Mouse (Mus musculus) c-Kit-positive CD71-negative TER-119-negative erythroid progenitor cells, embryonic 14.5 days (primary cell): ENCODE measurements around the gene Stk38.
"Not testable (repeated sequence)": the region's sequence is repeated elsewhere in the genome, so short reads cannot be mapped to it uniquely, and the experiment has no call there.

ENCODE experiments used
- DNase-seq: peaks from one replicate; pipeline ENCODE4 v3.0.0-alpha.2; 2013; ENCODE audit warnings: low read depth

Gene Stk38

DNA sequence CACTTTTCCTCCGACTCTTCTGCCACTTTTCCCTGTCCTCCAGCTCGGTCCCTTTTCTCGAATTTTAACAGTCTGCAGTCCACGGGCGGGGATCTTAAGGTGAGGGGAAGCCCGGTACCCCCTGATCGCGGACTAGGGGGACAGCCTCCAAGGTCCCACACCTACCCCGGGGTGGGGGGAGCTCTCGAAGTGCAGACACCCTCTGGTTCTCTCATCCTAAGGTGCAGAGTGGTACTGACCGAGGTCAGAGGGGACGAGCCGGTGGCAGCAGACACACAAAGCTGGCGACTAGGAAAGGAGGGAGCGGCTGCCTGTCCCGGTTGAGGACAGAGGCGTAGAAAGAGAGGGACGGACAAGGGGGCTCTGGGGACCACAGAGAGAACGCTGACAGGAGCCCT, 553 bp downstream of the Stk38 start:
- no peak for DNase-seq

DNA sequence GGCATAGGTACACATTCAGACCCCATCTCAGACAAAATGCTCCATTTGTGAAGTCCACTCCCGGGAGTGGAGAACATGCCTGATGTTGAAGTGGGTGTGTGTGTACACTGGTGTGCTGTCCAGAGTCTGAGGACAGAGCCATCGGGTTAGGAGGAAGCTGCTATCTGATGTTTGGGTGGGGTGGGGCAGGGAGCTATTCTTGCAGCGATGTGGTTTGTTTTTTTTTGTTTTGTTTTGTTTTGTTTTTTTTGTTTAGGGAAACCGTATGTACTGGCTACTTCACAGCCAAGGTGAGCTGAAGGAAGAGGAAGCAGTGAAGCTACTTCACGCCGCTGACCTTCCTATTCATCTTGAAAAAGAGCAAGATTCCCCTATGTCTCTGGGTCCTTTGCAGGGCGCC, 983 bp downstream of the Stk38 start:
- no peak for DNase-seq

DNA sequence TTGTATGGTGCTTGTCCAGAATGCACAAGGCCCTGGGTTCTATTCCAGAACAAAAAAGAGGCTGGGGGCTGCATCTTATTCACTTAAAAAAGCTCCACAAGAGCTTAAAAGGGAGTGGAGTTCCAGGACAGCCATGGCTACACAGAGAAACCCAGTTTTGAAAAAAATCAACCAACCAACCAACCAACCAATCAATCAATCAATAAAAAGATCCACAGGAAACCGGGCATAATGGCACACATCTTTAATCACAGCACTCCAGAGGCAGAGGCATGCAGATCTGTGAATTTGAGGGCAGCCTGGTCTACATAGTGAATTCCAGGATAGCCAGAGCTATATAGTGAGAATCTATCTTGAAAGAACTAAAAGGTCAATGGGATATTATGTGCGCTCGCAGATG, 2.8 kb downstream of the Stk38 start:
- no peak for DNase-seq

DNA sequence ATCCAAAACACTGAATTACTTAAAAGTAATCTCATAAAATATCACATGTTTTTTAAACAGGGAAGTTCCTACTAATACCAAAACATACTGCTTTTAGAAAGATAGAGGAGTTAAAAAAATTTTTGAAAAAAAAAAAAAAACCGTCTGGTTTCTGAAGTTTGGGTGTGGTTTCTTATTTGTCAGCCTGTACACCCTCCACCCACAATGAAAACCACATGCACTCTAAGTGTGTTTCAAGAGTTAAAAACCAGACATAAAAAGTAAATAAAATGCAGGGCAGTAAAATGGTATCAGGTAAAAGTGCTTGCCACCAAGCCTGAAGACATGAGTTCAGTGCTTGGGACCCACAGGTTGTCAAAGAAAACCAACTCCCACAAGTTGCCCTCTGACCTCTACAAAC, 4.1 kb downstream of the Stk38 start:
- no peak for DNase-seq

DNA sequence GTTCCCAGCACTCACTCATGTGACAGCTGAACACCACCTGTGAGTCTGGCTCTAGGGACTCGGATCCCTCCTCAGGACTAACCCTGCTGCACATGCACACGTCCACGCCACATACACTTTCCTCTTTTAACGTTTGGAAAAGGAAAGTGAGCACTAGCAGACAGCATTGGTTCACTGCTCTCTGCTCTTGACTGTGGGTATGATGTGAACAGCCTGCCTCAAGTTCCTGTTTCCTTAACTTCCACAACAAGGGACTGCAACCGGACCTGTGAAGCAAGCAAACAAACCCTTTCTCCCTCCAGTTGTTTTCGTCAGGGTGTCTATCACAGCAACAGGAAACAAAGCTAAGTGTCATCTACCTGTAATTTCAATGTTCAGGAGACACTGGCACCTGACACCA, 7.3 kb downstream of the Stk38 start:
- DNase-seq = no peak

DNA sequence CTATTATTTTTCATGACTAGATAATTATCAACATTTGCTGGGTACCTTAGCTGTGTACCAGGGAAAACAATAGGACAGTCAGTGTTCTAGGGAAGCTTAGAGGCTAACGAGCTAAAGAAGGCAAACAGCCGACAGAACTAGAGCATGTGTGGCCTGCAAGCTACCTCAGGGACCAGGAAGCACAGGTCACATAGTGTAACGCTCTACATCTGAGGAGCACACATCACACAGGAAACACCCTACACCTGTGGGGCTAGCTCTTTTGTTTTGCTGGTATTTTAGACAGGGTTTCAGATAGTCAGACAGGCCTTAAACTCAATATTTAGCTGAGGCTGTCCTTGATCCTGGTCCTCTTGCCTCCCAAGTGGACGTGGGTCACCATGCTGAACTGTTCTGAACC, 13.2 kb downstream of the Stk38 start:
- no peak for DNase-seq

DNA sequence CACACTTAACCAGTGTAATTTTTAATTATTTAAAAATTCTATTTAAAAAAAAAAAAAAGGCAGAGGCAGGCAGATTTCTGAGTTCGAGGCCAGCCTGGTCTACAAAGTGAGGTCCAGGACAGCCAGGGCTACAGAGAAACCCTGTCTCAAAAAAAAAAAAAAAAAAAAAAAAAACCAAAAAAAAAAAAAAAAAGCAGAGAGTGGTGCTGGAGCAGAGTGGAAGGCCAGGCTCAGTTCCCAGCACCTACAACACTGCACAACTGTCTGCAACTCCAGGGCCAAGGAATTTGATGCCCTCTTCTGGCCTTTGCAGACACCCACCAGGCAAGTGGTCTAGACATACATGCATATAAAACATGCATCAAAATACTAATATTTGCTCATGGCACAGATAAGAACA, 14.8 kb downstream of the Stk38 start:
- DNase-seq = not testable (repeated sequence)

DNA sequence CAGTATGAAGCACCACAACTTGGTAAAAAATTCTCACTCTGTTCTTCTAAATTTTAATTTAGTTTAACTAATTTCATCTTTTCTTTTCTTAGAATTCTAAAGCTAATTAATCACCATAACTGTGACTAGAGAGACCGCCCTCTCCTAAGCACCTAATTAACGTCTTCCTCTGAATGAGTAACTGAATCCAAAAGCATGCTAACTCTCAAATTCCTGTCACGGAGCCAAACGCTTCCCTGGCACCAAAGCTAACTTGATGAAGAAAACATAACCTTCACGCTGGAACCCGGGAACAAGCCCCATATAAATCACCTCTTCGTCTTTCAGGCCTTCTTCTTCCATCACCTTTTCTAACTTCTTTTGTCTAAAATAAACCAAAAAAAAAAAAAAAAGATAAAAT, 15.7 kb downstream of the Stk38 start:
- DNase-seq = no peak

DNA sequence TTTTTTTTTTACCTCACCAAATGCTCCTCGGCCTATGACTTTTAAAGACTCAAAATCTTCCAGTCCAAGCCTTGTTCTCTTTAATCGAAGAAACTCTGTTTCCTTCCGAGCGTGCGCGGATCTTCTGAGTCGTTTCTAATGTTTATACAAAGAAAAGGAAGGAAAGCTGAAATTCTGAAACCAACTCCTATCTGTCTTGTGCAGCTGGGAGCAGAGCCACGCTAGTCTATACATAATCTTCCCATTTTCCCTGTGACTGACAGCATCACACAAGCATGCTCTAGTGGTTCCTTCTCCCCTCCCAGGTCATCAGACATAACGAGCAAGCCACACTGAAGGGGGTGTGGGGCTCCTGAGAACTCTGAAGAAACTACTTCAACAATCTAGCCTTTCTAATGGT, 16.5 kb downstream of the Stk38 start:
- DNase-seq = no peak

DNA sequence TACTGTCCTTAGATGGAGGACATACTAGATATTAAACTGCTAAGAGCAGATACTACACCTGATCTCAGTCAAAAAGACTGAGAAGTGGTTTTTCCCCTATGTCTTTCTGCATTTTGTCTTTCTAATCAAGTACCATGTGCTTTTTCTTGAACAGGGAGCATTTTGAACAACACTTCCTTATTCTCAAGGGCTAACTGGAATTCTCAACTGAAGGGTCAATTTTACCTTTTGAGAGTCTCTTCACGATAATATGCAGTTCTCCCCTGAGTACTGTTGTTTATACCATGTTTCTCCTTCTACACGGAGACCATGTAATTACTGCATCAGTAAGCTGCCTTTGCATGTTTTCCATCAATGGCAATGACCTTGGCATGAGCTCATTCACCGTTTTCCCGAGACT, 17.7 kb downstream of the Stk38 start:
- no peak for DNase-seq

DNA sequence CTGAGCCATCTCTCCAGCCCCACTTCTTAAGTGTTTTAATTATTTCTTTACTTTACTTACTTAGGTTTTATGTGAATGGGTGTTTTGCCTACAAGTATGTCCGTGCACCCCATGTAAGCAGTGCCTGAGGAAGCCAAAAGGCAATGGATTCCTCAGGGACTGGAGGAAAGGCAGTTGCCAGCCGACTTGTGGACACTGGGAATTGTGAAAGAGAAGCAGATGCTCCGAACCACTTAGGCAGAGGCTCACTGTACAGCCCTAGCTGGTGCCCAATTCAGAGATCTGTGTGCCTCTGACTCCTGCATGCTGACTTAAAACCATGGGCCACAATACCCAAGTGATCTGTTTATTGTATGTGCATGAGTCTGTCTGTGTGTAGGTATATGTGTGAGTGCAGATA, 18.8 kb downstream of the Stk38 start:
- DNase-seq = no peak

DNA sequence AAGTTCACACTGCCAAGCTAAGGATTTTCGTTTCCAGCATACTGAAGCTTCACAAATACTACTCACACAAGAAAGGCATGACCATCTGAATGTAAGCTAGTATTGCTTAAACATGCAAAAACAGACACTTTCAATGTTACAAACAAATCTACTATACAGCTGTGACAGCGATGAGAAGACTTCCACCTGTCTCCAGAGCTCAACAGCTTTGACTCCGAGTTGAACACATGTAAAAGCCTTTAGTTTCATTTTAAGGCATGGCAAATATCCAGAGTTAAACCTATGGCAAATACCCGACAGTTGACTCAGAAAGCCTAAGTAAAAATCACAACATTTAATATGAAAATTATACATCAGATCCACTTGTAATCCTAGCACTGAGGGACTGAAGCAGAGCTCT, 19.5 kb downstream of the Stk38 start:
- DNase-seq = no peak

DNA sequence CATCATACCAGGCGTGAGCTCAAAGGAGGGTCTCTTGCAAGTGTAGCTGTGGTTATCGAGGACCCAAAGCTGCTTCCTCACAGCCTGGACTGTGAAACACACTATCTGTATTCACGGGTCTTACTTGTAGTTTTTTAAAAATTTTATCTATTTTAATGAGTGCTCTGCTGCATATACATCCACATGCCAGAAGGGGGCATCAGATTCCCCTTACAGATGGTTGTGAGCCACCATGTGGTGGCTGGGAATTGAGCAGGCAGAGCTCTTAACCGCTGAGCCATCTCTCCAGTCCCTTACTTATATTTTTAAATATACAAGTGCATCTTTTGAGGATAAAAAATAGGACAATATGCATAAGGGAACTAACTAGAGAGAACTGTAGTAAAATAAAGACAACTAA, 20.1 kb downstream of the Stk38 start:
- DNase-seq = peak; percentile 53

DNA sequence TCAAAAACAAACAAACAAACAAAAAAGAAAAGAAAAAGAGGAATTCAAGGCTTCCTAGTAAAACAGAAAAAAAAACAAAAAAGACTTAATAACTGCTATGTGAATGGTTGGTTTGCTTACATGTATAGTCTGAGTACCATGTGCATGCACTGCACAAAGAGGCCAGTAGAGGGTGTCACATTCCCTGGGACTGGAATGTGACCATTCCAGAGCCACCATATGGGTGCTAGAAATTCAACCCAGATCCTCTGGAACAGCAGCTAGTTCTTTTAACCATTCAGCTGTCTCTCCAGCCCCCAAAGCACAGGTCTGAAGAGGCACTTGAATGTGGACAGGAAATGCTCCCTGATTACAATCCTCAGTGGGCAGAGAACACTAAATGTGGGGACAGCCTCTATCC, 21.0 kb downstream of the Stk38 start:
- no peak for DNase-seq

DNA sequence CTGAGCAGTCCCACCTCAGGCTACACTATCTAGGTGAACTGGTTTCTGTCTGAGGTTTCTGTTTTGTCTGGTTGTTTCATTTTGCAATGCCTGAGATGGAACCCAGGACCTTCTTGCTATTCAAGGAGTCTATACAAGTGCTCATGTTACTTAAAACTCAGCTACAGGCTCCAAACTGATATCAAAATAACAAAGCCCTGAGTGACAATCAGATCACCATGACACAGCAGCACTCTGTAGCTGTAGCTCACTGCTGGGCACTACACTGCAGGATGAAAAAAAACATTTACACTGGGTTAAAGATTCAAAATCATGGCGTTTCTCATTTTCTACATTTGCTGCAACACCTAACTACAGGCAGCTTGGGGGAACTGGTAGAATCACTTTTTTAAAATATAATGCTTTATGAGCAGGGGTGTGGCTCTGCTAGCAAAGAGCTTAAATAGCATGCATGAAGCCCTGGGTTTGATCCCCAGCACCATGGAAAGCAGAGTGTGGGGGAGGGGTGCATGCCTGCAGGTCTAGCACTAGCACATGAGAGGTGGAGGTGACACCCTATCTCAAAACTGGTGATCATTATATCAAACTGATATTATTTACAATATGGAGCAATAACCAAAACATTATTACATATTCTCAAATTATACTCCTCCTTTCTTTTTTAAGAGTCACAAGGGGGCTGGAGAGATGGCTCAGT, 22.9 kb downstream of the Stk38 start:
- no peak for DNase-seq

DNA sequence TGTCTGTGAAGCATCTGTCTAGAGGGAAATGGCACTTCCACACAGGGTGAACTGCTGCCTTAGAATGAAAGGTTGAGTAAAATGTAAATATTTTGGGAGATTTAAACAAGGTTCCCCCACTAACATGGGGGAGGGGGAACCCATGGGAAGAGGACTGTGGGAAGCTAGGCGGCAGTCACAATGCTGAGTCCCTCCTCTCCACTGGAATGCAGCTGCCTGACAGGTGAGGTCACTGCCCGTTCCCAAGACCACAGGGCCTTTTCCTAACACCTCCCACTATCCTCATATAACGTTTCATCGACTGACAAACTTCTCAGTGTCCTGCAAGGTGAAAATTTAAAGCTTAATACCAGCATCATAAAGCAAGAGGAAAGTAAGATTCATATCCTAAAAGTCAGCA, 25.2 kb downstream of the Stk38 start:
- DNase-seq = no peak

DNA sequence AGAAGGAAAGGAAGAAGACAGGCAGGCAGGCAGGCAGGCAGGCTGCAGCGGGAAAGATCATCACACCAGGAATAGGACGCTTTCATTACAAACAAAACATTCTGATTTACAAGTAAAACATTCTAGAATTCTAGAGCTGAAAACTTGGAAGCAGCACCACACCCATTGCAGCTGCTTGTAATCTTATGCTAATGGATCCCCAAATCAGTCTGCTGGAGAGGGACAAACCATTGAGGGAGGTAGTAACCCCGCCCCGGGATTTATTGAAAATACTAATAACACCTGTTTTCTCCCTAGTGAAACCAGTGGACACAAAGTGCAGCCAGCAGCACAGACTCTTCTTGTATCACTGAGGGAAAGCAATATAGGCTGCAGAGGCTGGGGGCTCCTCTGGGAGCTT, 26.7 kb downstream of the Stk38 start:
- DNase-seq = no peak

DNA sequence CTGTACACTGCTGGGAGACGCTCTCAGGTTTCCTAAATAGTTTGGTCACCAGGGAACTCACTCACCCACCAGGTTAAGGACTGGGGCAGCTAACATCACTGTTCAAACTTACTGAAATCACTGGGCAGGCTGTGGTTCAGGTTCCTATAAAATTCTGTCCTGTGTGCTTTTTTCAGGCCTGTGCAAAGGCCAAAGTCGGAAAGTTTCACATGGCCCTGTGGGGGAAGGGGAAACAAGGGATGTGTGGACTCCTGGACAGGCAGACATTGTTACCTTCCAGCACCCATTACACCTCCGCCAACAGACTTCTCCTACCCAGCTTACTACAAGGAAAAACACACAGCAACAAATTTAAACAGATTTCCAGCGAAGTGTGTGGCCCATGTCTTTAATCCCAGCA, 28.7 kb downstream of the Stk38 start:
- DNase-seq = no peak

DNA sequence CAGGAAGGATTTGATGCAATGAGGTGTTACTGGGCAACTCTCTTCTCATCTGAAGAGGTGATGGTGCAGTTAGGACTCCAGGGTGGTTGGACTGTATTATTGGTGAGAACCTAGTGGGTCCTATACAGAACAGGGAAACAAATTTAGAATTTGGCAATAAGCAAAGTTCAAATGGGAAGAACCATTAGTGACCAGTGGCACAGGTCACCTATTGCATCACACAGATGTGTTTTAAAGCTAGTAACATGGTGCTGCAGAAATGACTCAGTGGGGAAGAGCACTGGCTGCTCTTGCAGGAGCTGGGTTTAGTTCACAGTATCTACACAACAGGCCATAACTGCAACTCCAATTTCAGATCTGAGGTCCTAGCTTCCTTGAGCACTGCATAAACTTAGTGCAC, 37.7 kb downstream of the Stk38 start:
- DNase-seq = no peak

DNA sequence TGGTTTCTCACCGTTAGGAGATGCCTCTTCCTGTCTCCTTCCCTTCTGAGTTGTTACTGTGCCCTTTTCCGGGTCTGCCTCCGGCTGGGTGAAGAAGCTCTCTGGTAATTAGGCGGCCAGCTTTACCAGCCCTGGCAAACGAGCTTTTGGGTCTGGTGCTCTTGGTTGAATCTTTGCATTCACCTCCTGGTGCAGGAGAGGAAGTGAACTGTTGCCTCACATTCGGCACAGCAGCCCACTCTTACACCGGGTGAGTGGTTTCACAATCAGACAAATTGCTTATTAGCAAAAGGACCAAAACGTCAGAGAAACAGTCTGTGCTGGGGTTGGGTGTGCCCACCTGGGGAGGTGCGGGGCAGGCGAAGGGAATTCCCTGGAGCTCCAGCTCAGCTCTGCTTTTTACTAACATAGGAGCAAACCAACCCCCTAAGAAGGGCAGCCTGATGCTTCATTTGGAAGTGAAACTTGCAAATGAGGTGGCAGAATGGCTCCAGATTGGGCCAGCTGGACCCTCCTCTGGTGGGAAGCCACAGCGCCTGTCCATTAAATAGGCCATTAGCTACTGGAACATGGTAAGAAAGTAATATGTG, 40.7 kb downstream of the Stk38 start:
- no peak for DNase-seq

DNA sequence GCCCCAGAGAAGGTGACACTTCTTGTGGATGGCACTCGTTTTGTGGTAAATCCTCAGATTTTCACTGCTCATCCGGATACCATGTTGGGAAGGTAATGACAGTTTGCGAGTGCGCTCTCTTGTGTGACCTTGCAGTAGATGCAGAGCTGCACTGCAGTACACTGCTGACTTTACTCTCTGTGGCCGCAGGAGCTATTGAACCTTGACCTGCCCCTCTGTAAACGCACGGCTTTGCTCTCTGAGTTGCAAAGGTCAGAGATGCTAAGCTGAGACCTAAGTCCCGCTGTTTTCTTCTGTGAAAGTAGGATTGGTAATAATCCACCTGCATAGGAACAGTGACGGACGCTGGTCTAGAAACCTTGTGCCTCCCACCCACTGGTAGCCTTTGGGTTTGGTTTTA, 46.2 kb downstream of the Stk38 start:
- DNase-seq = no peak

DNA sequence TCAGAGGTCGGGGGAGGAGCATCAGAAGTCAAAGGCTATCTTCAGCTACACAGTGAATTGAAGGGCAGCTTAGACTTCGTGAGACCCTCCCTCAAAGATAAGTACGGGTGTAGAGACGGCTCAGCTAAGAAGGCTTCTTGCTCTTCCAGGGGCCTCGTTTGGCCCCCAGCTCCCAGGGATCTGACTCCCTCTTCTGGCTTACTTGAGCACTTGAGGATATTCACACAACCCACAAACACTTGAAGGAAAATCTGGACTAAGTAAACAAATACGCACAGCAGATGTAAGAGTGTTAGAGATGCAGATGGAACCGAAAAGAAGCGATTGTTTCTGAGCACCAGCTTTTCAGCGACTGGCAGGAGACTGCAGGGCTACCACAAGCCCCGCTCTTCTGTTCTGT, 47.2 kb downstream of the Stk38 start:
- DNase-seq = no peak

DNA sequence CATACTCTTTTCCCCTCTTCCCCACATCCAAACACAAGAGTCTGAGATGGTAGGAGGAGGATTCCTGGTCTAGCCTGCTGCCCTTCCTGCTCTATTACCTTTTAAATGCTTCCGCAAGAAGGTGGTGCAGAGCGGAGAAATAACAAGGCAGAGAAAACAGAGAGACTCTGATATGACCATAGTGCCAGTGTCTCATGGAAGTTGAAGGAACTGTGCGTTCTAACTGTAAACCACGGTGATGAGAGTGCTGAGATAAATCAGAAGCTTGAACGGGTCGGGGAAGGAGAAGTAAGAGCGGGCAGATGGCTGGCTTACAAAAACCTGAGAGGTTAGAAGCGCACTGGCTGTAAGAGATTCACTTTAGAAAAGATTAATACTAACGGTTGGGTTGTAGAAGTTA, 53.4 kb downstream of the Stk38 start:
- DNase-seq = no peak

DNA sequence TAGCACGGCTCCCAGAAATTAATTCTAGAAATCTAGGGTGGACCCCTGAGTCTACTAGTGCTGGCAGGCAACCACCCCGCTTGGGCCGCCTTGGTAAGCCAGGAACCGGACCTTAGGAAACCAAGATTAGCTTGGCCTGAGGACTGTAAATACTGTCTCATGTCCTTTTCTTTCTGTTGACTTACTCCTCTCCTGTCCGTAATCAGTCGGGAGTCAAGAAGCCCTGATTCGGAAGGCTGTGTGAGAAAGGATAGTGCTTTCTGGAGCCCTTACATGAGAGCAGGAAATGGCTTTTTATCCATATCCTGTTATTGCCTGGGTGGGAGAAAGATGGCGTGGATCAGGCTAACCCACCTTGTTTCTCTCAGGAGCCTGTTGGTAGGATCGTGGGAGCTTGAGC, 54.5 kb downstream of the Stk38 start:
- no peak for DNase-seq
